Mouse (Mus musculus) neural tube, postnatal 0 days (tissue): ENCODE results near the gene Gm773. TPM values are rescaled to one million over a fixed set of nuclear protein-coding genes. Genes with fewer than 3 reads are reported as not detected.

Source experiments
- polyA plus RNA-seq: library from polyadenylated mRNA; unstranded; fragments of >200 nt; fragmentation: Nextera tagmentation; extraction: Ambion mirVana; gene quantifications from 2 replicates; pipeline ENCODE4 v1.2.1, GENCODE M21; 2015

Gene Gm773
- polyA plus RNA-seq: not detected in 2 replicates

DNA sequence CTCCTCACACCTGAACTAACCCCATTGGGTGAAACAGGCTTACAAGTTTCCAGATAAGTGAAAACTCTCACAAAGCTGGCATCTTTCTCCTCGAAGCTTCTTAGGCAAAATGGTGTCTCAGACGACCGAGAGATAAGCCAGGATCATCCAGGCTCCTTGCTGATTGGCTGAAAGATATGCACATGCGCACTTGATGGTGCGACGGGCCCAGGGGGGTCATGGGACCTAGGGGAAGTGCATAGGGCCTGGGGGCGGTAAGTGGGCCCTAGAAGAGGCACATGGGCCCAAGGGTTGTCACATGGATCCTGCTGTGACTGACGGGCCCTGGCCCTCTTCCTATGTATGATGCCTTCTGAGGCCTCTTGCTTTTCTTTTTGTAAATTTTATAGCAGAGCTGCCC is at the start of gene Gm773:
Gene Gm773 (minus strand): TSS at position 111 of the 400 bp plus-strand sequence.

Other genes with a start within 250 kb of the Gm773 start
- gene 3830403N18Rik, start 76.3 kb downstream of the Gm773 start, polyA plus RNA-seq: 0.65 TPM in 1 of 2 replicates, not detected in the other
- 3.3 and 4.3 TPM in 2 replicates for gene Zfp449, start 133.5 kb upstream of the Gm773 start, polyA plus RNA-seq
- gene Smim10l2a, start 161.7 kb upstream of the Gm773 start, polyA plus RNA-seq: 73.4 and 75.3 TPM in 2 replicates
- not detected in 2 replicates for gene Gm2174, start 235.1 kb upstream of the Gm773 start, polyA plus RNA-seq
- gene Ints6l, start 242.0 kb upstream of the Gm773 start, polyA plus RNA-seq: 15.5 and 17.8 TPM in 2 replicates